Mouse (Mus musculus) limb, embryonic 14.5 days (tissue): ENCODE data around the gene Lrp8. TPM values are rescaled to one million over a fixed set of nuclear protein-coding genes. Genes with fewer than 3 reads are reported as not detected.

ENCODE experiments used
- ATAC-seq: fragments of 200-750 bp; cut with Nextera tagmentation; 2 replicates; pipeline ENCODE4 v1.8.0; 2017; ENCODE audit warnings: low read depth, moderate number of reproducible peaks, moderate TSS enrichment; ENCODE audit not compliant: low FRiP score
- DNase-seq: peaks from one replicate; pipeline ENCODE4 v3.0.0-alpha.2; 2015; ENCODE audit warnings: low spot score
- H3K27ac ChIP-seq: fragments of 300-500 bp; sonication (generic); replicated peaks from 2 replicates; pipeline ENCODE4 v1.5.1; 2014; ENCODE audit warnings: low read depth, mild to moderate bottlenecking, low read length, moderate library complexity, mixed read lengths
- H3K27me3 ChIP-seq: fragments of 300-500 bp; sonication (generic); 2 replicates; pipeline ENCODE4 v1.6.1; 2014; ENCODE audit warnings: low read length, mixed read lengths; ENCODE audit not compliant: control insufficient read depth, insufficient read depth
- H3K36me3 ChIP-seq: fragments of 300-500 bp; sonication (generic); 2 replicates; pipeline ENCODE4 v1.6.1; 2014; ENCODE audit warnings: mild to moderate bottlenecking, low read length, moderate library complexity, mixed read lengths; ENCODE audit not compliant: control insufficient read depth, insufficient read depth
- H3K4me1 ChIP-seq: fragments of 300-500 bp; sonication (generic); 2 replicates; pipeline ENCODE4 v1.6.1; 2014; ENCODE audit warnings: antibody characterized with exemption, low read length, mixed read lengths; ENCODE audit not compliant: control insufficient read depth, insufficient read depth
- H3K4me2 ChIP-seq: fragments of 300-500 bp; sonication (generic); replicated peaks from 2 replicates; pipeline ENCODE4 v1.6.1; 2014; ENCODE audit warnings: low read depth, mild to moderate bottlenecking, low read length, moderate library complexity; ENCODE audit not compliant: severe bottlenecking
- H3K4me3 ChIP-seq: fragments of 300-500 bp; sonication (generic); replicated peaks from 2 replicates; pipeline ENCODE4 v1.5.1; 2014; ENCODE audit warnings: low read length
- H3K9ac ChIP-seq: fragments of 300-500 bp; sonication (generic); 2 replicates; pipeline ENCODE4 v1.6.1; 2014; ENCODE audit warnings: mild to moderate bottlenecking, low read depth, low read length, moderate library complexity; ENCODE audit not compliant: severe bottlenecking
- H3K9me3 ChIP-seq: fragments of 300-500 bp; sonication (generic); 2 replicates; pipeline ENCODE4 v1.6.1; 2016; ENCODE audit warnings: low read length; ENCODE audit not compliant: control insufficient read depth
- POLR2A ChIP-seq: fragments of 200-500 bp; IDR thresholded peaks from 2 replicates; pipeline ENCODE4 v1.8.0; 2012; ENCODE audit warnings: inconsistent platforms, mild to moderate bottlenecking, moderate library complexity, borderline replicate concordance; ENCODE audit not compliant: insufficient read depth, insufficient read length; ENCODE audit errors: extremely low read depth
- WGBS: fragments of 180-500 bp; shearing (Covaris S2); extraction: QIAGEN DNeasy Blood & Tissue Kit; methylation state at CpG from one replicate; pipeline ENCODE4 v1.1.7; 2014; 5-methylcytosine and 5-hydroxymethylcytosine counted together
- polyA plus RNA-seq, 2 experiments: library from polyadenylated mRNA; depleted of rRNA in 1 of 2; stranded (reverse) in 1 of 2; unstranded in 1 of 2; fragments of >200 nt; fragmentation: Nextera tagmentation in 1 of 2; extraction: Ambion mirVana in 1 of 2; gene quantifications; 2 replicates each; pipeline versions ENCODE4 v1.2.1 to v1.2.3; 2012 to 2014

The Lrp8 gene
- polyA plus RNA-seq, 2 experiments: 3.2 to 10.5 TPM

DNA sequence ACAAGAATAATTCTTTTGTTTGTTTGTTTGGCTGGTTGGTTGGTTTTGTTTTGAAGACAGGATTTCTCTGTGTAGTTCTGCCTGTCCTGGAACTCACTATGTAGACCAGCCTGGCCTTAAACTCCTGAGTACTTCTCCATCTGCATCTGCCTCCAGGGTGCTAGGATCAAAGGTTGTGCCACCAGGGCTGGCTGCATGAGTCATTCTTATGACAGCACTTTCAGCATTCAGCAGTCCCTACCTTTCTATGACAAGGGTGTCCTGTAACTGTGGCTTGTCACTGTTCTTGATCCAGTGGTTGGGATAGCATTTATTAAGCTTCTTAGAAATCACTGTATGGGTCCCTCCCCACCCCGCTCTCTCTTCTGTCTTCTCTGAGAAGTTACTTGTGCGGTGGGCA is 38.5 kb upstream of the Lrp8 start:
- no peak overlapping the region for H3K4me3 ChIP-seq
- no peaks in the 10 kb centered on the region for H3K27me3 ChIP-seq
- H3K27ac ChIP-seq: no peak overlapping the region
- H3K9ac ChIP-seq: no peak overlapping the region
- H3K9me3 ChIP-seq: no peaks in the 10 kb centered on the region
- ATAC-seq: no peak
- H3K36me3 ChIP-seq: no peaks in the 10 kb centered on the region
- 94% methylated on average over 2 of the region's 2 CpGs for WGBS
- H3K4me2 ChIP-seq: no peak overlapping the region
- DNase-seq: no peak
- no peak for TF ChIP-seq POLR2A
- H3K4me1 ChIP-seq: no peaks in the 10 kb centered on the region

- Histone ChIP-seq H3K4me3 (no peak overlapping the region), H3K9me3 (no peaks in the 10 kb centered on the region), H3K4me1 (no peaks in the 10 kb centered on the region), H3K27me3 (no peaks in the 10 kb centered on the region), H3K36me3 (no peaks in the 10 kb centered on the region), H3K27ac (no peak overlapping the region), H3K4me2 (no peak overlapping the region), H3K9ac (no peak overlapping the region)
- 62% methylated on average over 9 of the region's 9 CpGs for WGBS
- ATAC-seq (no peak), DNase-seq (no peak)
- TF ChIP-seq POLR2A: no peak
Observed at GRCm38 (mm10) chr4:107765196-107765813, 36.8 kb upstream of the Lrp8 start.

GRCm38 (mm10) chr4:107766182-107766581 is 35.9 kb upstream of the Lrp8 start:
- Histone ChIP-seq H3K36me3 (no peaks in the 10 kb centered on the region), H3K4me3 (no peak overlapping the region), H3K9me3 (no peaks in the 10 kb centered on the region), H3K4me2 (no peak overlapping the region), H3K9ac (no peak overlapping the region), H3K4me1 (no peaks in the 10 kb centered on the region), H3K27me3 (no peaks in the 10 kb centered on the region), H3K27ac (no peak overlapping the region)
- 60% methylated on average over 5 of the region's 5 CpGs for whole genome bisulfite sequencing
- no peak for TF ChIP-seq POLR2A
- DNase-seq (no peak), ATAC-seq (no peak)

DNA sequence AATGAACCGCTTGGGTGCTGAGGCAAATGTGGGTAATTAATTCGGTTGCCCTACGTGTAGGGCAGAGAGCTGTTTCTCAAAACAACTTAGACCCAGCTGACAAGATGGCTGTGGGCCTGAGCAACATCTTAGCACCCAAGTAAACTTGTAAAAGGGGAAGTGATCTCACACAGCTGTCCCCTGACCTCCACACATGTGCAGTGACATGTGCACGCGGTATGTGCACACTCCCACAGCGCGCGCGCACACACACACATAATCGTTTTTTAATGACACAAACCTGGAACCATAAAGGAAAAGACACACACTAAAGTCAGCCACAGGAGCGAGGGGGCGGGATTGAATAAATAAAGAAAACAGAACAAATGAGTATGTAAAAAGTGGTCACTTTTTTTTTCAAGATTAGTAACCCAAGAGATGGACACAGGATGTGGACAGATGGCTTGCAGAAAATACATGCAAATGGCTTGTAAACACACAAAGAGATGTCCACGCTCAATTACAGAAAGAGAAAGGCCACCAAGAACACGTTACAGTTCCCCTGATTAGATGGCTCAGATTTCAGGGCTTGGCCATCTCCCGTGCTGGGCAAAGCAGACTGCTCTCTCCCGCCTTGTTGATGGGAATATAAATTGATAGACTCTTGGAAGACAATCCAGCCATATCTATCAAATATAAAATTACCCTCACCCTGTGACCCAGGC is 29.8 kb upstream of the Lrp8 start:
- Histone ChIP-seq H3K27ac (no peak overlapping the region), H3K4me3 (no peak overlapping the region), H3K9me3 (no peaks in the 10 kb centered on the region), H3K9ac (no peak overlapping the region), H3K4me1 (no peaks in the 10 kb centered on the region), H3K4me2 (no peak overlapping the region), H3K27me3 (no peaks in the 10 kb centered on the region), H3K36me3 (no peaks in the 10 kb centered on the region)
- ATAC-seq (no peak), DNase-seq (no peak)
- no peak for TF ChIP-seq POLR2A
- WGBS: 71% methylated on average over 16 of the region's 16 CpGs

DNA sequence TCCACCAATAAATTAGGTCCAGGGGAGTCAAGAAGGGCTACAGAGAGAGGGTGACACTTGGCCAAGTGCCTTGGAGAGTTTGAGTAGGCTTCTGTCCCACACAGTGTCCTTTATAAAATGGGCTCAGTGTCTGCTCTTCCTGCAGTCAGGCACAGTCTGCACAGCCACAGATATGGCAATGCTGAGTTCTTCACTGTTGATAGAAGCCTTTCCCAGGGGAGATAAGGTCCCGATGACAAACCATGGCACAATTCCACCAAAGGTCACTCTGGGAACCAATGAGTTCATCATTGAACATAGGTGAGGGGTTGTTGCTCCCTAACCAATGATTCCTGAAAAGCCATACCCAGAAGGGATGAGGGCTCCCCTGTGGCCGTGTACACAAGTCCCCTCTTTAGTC is 27.2 kb upstream of the Lrp8 start:
- Histone ChIP-seq H3K9me3 (no peaks in the 10 kb centered on the region), H3K4me2 (no peak overlapping the region), H3K9ac (no peak overlapping the region), H3K36me3 (no peaks in the 10 kb centered on the region), H3K4me1 (no peaks in the 10 kb centered on the region), H3K27ac (no peak overlapping the region), H3K27me3 (no peaks in the 10 kb centered on the region), H3K4me3 (no peak overlapping the region)
- TF ChIP-seq POLR2A: no peak
- WGBS: 80% methylated on average over 2 of the region's 2 CpGs
- DNase-seq: no peak
- ATAC-seq: no peak
